Mouse (Mus musculus): Measurements from ENCODE around the gene Tmem141. TPM values are rescaled to one million over a fixed set of nuclear protein-coding genes. Genes with fewer than 3 reads are reported as not detected.

The Tmem141 gene
- total RNA-seq, 4 experiments from 2014 or later = 21.0 to 30.4 (median 22.8) TPM

DNA sequence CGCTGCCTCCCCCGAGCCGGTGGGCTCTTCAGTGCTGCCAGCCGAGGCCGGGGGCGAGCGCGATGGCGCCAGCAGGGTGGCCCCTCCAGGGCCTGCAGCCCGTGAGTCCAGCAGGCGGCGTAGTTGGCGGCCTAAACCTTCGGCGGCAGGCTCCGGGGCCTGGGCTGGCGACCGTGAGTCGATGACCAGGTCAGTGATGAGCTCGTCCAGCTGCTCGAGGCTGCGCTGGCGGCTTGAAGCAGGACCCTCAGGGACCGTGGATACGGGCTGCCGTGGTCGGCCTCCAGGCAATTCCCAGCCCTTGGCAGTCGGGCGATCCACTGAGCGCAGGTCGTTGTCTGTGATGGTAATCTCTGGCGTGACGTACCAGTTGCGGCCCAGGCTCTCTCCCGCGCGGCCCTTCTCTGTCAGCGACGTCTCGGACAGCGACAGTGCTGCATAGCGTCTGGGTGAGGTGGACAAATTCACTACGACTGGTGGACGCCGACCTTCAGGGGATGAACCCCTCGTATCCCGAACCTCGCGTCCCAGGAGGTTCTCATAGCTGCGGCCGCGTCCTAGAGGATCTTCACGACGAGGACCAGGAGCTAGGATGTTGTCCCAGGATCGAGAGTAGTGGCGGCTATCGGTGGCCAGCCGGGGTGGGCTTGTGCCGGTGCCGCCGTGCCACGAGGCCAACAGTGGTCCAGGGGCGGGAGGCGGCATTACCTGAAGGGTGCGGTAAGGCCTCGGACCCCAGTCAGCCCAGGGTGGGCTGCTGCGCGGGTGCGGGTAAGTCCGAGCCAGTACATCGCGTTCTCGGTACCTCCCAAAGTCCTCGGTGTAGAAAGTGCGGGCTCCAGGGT lies 43.6 kb downstream of the Tmem141 start:
- DNase-seq (ENCODE audit: low spot score in 2 of 2) = no peak

GRCm38 (mm10) chr2:25576965-25577891 lies 44.6 kb downstream of the Tmem141 start:
- peak; percentile 36 to 66 for DNase-seq (ENCODE audit: low spot score in 2 of 2)

DNA sequence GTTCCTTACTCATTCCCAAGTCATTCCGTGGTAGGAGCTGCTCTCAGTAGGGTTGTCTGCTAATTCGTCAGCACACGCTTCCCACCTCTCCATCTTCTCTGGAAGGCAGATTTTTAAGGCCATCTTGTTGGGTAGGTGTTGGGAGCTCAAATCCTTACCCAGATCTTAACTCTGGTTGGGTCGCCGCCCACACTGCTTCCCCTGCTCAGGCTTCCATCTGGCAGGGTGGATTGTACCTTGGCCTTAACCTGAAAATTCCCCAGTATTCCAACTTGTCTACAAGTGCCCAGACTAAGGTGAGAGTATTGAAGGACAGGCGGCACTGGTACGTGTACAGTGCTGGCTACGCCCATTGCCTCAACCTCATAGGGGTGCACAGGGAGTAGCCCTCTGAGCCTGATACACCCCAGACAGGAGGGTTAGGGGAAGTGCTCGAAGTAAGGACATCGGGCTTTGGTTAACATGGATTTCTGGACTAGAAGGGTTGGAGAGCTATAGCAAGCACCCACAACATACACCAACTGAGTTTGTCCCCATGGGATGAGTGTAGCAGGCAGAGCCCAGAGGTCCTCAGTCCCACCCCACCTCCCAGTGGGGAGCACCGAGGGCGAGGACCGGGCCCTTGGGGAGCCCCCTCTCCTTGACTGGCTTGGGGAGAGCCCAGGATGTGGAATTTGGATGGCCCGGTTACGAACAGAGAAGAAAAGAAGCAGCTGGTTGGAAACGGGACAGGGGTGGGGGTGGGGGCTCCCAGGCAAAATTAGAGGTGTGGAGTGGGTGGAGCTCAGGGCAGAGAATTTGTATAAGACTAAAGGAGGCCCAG lies 45.6 kb downstream of the Tmem141 start:
- peak; percentile 38 to 74 for DNase-seq (ENCODE audit: low spot score in 2 of 2)

DNA sequence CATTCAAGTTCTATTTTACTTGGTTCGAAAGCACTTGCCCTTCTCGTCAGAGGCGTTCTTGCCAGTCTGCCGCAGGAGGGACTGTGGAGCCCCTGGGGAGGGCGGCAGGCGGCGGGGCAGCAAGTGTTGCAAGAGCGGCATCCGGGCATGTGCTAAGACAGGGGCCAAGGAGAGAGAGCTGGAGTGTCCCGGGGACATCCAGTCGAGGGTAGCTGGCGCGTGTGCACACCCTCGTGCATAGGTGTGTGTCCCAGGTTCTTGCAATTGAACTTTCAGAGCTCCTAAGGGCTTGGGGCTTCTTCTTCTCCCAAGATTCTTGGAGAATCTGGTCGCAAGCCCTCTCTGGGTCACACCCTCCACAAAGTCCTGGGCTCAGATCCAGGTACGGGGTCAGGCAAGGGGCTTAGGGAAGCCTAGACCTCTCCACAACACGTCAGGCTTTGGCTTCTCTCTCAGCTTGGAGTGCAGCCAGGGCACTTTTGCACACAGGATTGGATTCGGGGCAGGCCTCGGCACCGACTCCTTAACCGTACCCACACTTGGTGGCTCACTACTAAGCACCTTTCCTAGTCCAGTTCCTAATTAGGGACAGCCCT lies 46.3 kb downstream of the Tmem141 start:
- DNase-seq (ENCODE audit: low spot score in 2 of 2) = peak in 1 of 2 experiments; percentile 27

DNA sequence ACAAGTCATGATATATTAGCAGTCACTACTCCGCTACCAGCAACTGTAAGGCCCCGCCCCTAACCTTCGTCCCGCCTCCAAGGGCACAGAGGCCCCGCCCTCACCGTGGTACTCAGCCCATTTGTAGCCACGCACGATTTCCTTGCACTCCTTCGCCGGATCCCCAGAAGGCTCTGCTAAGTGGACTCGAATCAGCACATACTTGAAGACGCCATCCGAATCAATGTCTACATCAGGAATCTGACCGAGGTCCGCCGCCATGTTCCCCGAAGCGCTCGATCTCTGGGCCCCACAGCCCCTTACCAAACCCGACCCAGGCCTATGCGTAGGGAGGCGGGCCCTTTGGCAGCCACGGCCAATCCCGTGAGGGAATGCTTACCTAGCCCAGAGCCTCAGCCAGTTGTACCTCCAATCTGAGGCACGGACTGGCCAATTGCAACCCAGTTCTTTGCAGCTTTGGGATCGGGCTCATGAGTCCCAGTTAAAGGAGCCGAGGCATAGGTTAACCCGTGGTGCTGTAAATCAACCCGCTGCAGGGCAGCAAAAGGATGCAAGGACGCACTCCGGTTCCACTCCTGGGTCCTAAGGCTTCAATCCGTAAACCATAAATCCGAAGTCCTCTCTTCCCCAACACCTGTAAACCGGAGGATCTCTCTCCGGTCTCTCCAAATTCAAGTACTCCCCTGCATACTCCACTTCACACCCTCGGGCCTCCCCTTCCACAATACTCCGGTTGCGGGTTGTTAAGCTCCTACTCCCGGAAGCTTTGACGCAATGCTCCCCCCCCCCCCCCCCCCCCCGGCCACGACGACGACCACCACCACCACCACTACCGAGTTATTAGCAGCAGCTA lies 47.0 kb downstream of the Tmem141 start, which contains the start of the genes Mamdc4 and Phpt1:
Gene Mamdc4 (minus strand): TSS at position 267 of the 853 bp plus-strand sequence.
Gene Phpt1 (minus strand): TSS at position 646 of the 853 bp plus-strand sequence.
- DNase-seq (ENCODE audit: low spot score in 2 of 2) = peak; percentile 96 to 97

- no peak for DNase-seq (ENCODE audit: low spot score in 2 of 2)
Measured at GRCm38 (mm10) chr2:25574136-25574535, 47.7 kb downstream of the Tmem141 start.

DNA sequence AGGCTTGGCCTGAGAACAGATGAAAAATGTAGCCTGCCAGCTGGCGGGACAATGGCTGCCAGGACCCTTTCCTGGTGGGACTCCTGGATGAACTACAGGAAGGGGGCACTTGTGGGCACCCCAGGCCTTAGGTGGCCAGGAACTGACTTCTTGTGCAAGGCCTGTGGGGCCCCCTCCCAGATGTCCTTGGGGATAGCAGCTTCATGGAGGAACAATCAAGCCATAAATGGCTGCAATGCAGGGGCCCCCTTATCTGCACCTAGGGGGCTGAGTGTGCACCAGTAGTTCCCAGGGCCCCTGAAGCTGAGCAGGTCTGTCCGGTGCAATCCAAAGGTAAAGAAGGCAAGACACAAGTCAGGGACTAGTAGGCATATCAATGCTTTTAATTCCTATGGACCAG lies 48.7 kb downstream of the Tmem141 start:
- no peak for DNase-seq (ENCODE audit: low spot score in 2 of 2)

DNA sequence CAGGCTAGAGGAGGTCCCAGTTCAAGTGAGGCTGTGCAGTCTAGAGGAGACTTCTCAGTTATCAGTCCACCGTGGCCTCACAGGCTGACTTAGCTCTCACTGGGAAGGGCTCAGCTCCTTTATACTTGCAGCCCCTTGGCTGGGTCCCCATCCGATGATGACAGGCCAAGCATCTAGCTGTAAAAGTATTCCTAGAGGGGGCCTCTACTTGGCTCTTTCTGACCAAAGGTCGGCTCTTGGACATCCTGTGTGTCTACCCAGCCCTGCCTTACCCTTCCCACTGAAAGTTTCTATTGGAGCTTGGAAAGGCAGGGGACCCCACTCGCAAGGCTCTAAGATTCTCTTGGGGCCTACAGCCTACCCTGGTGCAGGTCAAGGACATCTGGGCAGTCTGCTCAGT lies 50.6 kb downstream of the Tmem141 start:
- DNase-seq (ENCODE audit: low spot score in 2 of 2) = no peak

Other genes starting within 250 kb of the Tmem141 start
- gene Sapcd2, start 249.7 kb downstream of the Tmem141 start, total RNA-seq (2022) = 1 to 10 TPM; 1.7 to 3.8 (median 2.3) TPM
- gene Entpd2, start 226.1 kb downstream of the Tmem141 start, total RNA-seq (2022) = 10 to 100 TPM; 13.1 to 17.5 (median 16.2) TPM
- 100 to 1,000 TPM; 307 to 332 (median 316) TPM for gene Npdc1, start 222.7 kb downstream of the Tmem141 start, total RNA-seq (2022)
- under 1 TPM in 2 of 4 experiments, not detected in 2; 0.40 to 0.84 TPM for gene Fut7, start 198.7 kb downstream of the Tmem141 start, total RNA-seq (2022)
- gene Abca2, start 193.3 kb downstream of the Tmem141 start, total RNA-seq (2022) = 100 to 1,000 TPM; 176 to 185 (median 183) TPM
- 1 to 10 TPM in 2 of 4 experiments, not detected in 2; 1.2 to 1.6 TPM for gene Clic3, start 165.2 kb downstream of the Tmem141 start, total RNA-seq (2022)
- 10 to 100 TPM; 67.2 to 88.0 (median 78.1) TPM for gene Paxx, start 160.9 kb downstream of the Tmem141 start, total RNA-seq (2022)
- gene Ptgds, start 152.0 kb downstream of the Tmem141 start, total RNA-seq (2022) = 1,000 to 10,000 TPM; 1,862 to 2,386 (median 2,226) TPM
- gene Lcn12, start 128.1 kb downstream of the Tmem141 start, total RNA-seq (2022) = not detected
- gene Fbxw5, start 121.3 kb downstream of the Tmem141 start, total RNA-seq (2022) = 100 to 1,000 TPM; 105 to 121 (median 113) TPM
- gene C8g, start 120.3 kb downstream of the Tmem141 start, total RNA-seq (2022) = 1 to 10 TPM in 3 of 4 experiments, under 1 TPM in 1; 0.86 to 1.9 (median 1.6) TPM
- gene Traf2, start 75.1 kb downstream of the Tmem141 start, total RNA-seq (2022) = 10 to 100 TPM; 10.3 to 11.9 (median 10.4) TPM
- gene Edf1, start 64.2 kb downstream of the Tmem141 start, total RNA-seq (2022) = 100 to 1,000 TPM; 123 to 209 (median 170) TPM
- 1 to 10 TPM in 3 of 4 experiments, under 1 TPM in 1; 0.46 to 3.1 (median 1.7) TPM for gene Mamdc4, start 47.2 kb downstream of the Tmem141 start, total RNA-seq (2022)
- gene Phpt1, start 46.8 kb downstream of the Tmem141 start, total RNA-seq (2022) = 10 to 100 TPM; 57.8 to 72.0 (median 64.7) TPM
- 10 to 100 TPM; 86.8 to 96.3 (median 92.7) TPM for gene Ajm1, start 40.2 kb downstream of the Tmem141 start, total RNA-seq (2022)
- gene Rabl6, start 13.5 kb downstream of the Tmem141 start, total RNA-seq (2022) = 100 to 1,000 TPM; 135 to 160 (median 145) TPM
- not detected for gene Ccdc183, start 4.3 kb downstream of the Tmem141 start, total RNA-seq (2022)
- gene Fcna, start 6.0 kb upstream of the Tmem141 start, total RNA-seq (2022) = 1 to 10 TPM in 2 of 4 experiments, under 1 TPM in 2; 0.46 to 1.2 (median 0.80) TPM
- gene Lcn8, start 31.1 kb upstream of the Tmem141 start, total RNA-seq (2022) = not detected
- not detected for gene Lcn5, start 35.9 kb upstream of the Tmem141 start, total RNA-seq (2022)
- not detected for gene Lcn6, start 54.8 kb upstream of the Tmem141 start, total RNA-seq (2022)
- not detected for gene Lcn10, start 60.7 kb upstream of the Tmem141 start, total RNA-seq (2022)
- not detected for gene Obp2a, start 78.0 kb upstream of the Tmem141 start, total RNA-seq (2022)
- 100 to 1,000 TPM in 2 of 4 experiments, 10 to 100 TPM in 2; 86.5 to 102 (median 95.1) TPM for gene Bmyc, start 84.7 kb upstream of the Tmem141 start, total RNA-seq (2022)
- under 1 TPM in 2 of 4 experiments, not detected in 2; 0.72 to 0.74 TPM for gene Obp2b, start 115.0 kb upstream of the Tmem141 start, total RNA-seq (2022)
- not detected for gene Lcn3, start 143.6 kb upstream of the Tmem141 start, total RNA-seq (2022)
- not detected for gene Lcn11, start 155.0 kb upstream of the Tmem141 start, total RNA-seq (2022)
- gene Gm13539, start 160.3 kb upstream of the Tmem141 start, total RNA-seq (2022) = not detected
- not detected for gene Glt6d1, start 193.8 kb upstream of the Tmem141 start, total RNA-seq (2022)
- gene Lcn9, start 201.1 kb upstream of the Tmem141 start, total RNA-seq (2022) = not detected
- gene Sohlh1, start 225.2 kb upstream of the Tmem141 start, total RNA-seq (2022) = not detected
- 100 to 1,000 TPM; 132 to 138 (median 136) TPM for gene Kcnt1, start 241.7 kb upstream of the Tmem141 start, total RNA-seq (2022)